Mouse (Mus musculus) lung, embryonic 16.5 days (tissue): ENCODE data around the gene Tuba1a. TPM values are rescaled to one million over a fixed set of nuclear protein-coding genes. Genes with fewer than 3 reads are reported as not detected.
"Not testable (repeated sequence)": the region's sequence is repeated elsewhere in the genome, so short reads cannot be mapped to it uniquely, and the experiment has no call there.

Experiments used
- ATAC-seq: fragments of 200-750 bp; cut with Nextera tagmentation; 2 replicates; pipeline ENCODE4 v1.8.0; 2017; ENCODE audit warnings: low read depth, mild to moderate bottlenecking, moderate library complexity
- H3K27ac ChIP-seq: fragments of 300-500 bp; sonication (generic); 2 replicates; pipeline ENCODE4 v1.5.1; 2014; ENCODE audit warnings: mild to moderate bottlenecking, control low read depth, low read length
- H3K27me3 ChIP-seq: fragments of 300-500 bp; sonication (generic); 2 replicates; pipeline ENCODE4 v1.6.1; 2014; ENCODE audit warnings: low read depth, low read length, mixed read lengths; ENCODE audit not compliant: control insufficient read depth, insufficient read depth
- H3K36me3 ChIP-seq: fragments of 300-500 bp; sonication (generic); 2 replicates; pipeline ENCODE4 v1.6.1; 2014; ENCODE audit warnings: low read length; ENCODE audit not compliant: control insufficient read depth, insufficient read depth
- H3K4me1 ChIP-seq: fragments of 300-500 bp; sonication (generic); replicated peaks from 2 replicates; pipeline ENCODE4 v1.6.1; 2014; ENCODE audit warnings: low read length, mixed read lengths; ENCODE audit not compliant: control insufficient read depth, insufficient read depth
- H3K4me2 ChIP-seq: fragments of 300-500 bp; sonication (generic); 2 replicates; pipeline ENCODE4 v1.6.1; 2014; ENCODE audit warnings: low read depth, low read length, control low read depth
- H3K4me3 ChIP-seq: fragments of 300-500 bp; sonication (generic); 2 replicates; pipeline ENCODE4 v1.5.1; 2014; ENCODE audit warnings: mild to moderate bottlenecking, low read length, control low read depth
- H3K9ac ChIP-seq: fragments of 300-500 bp; sonication (generic); 2 replicates; pipeline ENCODE4 v1.6.1; 2014; ENCODE audit warnings: low read length, control low read depth
- H3K9me3 ChIP-seq: fragments of 300-500 bp; sonication (generic); 2 replicates; pipeline ENCODE4 v1.6.1; 2016; ENCODE audit warnings: low read length; ENCODE audit not compliant: control insufficient read depth
- WGBS: fragments of 180-500 bp; shearing (Covaris S2); extraction: QIAGEN DNeasy Blood & Tissue Kit; methylation state at CpG from one replicate; pipeline ENCODE4 v1.1.7; 2014; 5-methylcytosine and 5-hydroxymethylcytosine counted together
- polyA plus RNA-seq: library from polyadenylated mRNA; unstranded; fragments of >200 nt; fragmentation: Nextera tagmentation; extraction: Ambion mirVana; gene quantifications from 2 replicates; pipeline ENCODE4 v1.2.1, GENCODE M21; 2015

Tuba1a gene
- polyA plus RNA-seq, 1 experiment from 2014 or later: 906 TPM

DNA sequence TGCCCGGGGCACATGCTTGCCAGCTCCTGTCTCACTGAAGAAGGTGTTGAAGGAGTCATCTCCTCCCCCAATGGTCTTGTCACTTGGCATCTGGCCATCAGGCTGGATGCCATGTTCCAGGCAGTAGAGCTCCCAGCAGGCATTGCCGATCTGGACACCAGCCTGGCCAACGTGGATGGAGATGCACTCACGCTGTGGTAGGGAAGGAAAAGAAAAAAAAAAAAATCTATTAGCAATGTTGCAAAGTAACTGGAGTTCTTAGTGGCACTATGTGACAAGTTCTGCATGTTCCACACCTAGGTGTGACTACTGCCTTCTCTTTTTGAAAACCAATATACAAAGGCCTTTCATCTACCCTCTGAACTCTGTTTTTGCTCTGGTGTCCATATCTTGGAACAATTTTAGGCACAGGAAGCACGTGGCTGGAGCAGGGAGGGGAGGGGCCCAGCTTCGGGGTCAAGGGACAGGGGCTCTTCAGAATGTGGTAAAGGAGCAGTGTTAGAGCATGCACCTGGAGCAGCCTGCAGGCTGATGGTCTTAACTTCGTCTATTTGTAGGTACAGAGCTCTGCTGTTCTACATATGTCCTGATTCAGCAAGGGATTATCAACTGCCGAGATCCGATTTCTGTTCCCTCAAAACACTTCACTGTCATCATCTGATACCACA, 20.4 kb downstream of the Tuba1a start:
- peak overlapping the region; percentile 97 for H3K4me2 ChIP-seq
- 3% methylated on average over 8 of the region's 9 CpGs for WGBS
- H3K9ac ChIP-seq: peak overlapping the region; percentile 96
- H3K36me3 ChIP-seq, H3K9me3 ChIP-seq, H3K27me3 ChIP-seq, ATAC-seq: not testable (repeated sequence)
- peak overlapping the region; percentile 99 for H3K27ac ChIP-seq
- H3K4me1 ChIP-seq: peaks cover 22% of the 10 kb centered on the region
- H3K4me3 ChIP-seq: peak overlapping the region; percentile 78

DNA sequence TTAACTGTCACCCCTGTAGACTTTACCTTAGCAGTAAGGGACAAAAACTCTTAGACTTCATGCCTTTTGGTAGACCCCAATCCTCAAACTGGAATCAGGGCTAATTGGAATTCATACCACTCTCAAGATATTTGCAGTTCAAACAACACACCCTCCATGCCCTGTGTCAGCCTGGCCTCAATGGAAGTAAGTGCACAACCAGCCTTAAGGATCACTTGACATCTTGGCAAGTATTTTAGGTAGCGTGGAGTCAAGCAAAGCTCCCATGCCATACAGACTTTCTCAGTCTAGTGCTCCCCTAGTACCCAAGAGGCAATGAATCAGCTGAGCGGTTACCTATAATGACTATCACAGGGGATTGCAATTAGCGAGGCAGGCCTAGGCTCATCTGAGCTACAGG, 22.5 kb downstream of the Tuba1a start:
- no peak overlapping the region for H3K9ac ChIP-seq
- no peak for ATAC-seq

GRCm38 (mm10) chr15:98930017-98930734, 23.3 kb downstream of the Tuba1a start:
- WGBS: 34% methylated on average over 8 of the region's 8 CpGs
- no peak overlapping the region for H3K4me3 ChIP-seq
- no peaks in the 10 kb centered on the region; the same call in 1 of the 2 replicates for H3K9me3 ChIP-seq
- no peak for ATAC-seq
- H3K4me1 ChIP-seq: peaks cover 14% of the 10 kb centered on the region
- H3K27ac ChIP-seq: 0 out of 2 replicates have a peak overlapping the region, but pooled peaks have one; percentile 16
- H3K9ac ChIP-seq: no peak overlapping the region
- H3K36me3 ChIP-seq: no peaks in the 10 kb centered on the region
- H3K4me2 ChIP-seq: no peak overlapping the region
- no peaks in the 10 kb centered on the region for H3K27me3 ChIP-seq

More for the DNA sequence above, 22.5 kb downstream of the Tuba1a start:
- H3K27me3 ChIP-seq: no peaks in the 10 kb centered on the region
- H3K4me1 ChIP-seq: peaks cover 22% of the 10 kb centered on the region
- H3K36me3 ChIP-seq: no peaks in the 10 kb centered on the region
- no peak overlapping the region for H3K4me2 ChIP-seq
- H3K27ac ChIP-seq: no peak overlapping the region
- no peak overlapping the region for H3K4me3 ChIP-seq
- WGBS: 63% methylated on average over 3 of the region's 3 CpGs
- no peaks in the 10 kb centered on the region; the same call in 1 of the 2 replicates for H3K9me3 ChIP-seq

- no peak overlapping the region for H3K4me3 ChIP-seq
- no peaks in the 10 kb centered on the region; the same call in 1 of the 2 replicates for H3K9me3 ChIP-seq
- WGBS: 12% methylated on average over 13 of the region's 13 CpGs
- peak; percentile 74 for ATAC-seq
- no peaks in the 10 kb centered on the region for H3K36me3 ChIP-seq
- H3K4me2 ChIP-seq: peak overlapping the region; percentile 9; the same call in 1 of the 2 replicates
- H3K9ac ChIP-seq: 0 out of 2 replicates have a peak overlapping the region, but pooled peaks have one; percentile 1
- H3K27ac ChIP-seq: no peak overlapping the region; the same call in 1 of the 2 replicates
- H3K4me1 ChIP-seq: peaks cover 13% of the 10 kb centered on the region
- no peaks in the 10 kb centered on the region for H3K27me3 ChIP-seq
These were observed 24.8 kb downstream of the Tuba1a start for GRCm38 (mm10) chr15:98928598-98929240.

- ATAC-seq: no peak
- 81% methylated on average over 5 of the region's 5 CpGs for WGBS
These were observed 25.9 kb downstream of the Tuba1a start for GRCm38 (mm10) chr15:98927566-98927965.

GRCm38 (mm10) chr15:98924682-98925081, 28.8 kb downstream of the Tuba1a start:
- WGBS: 54% methylated on average over 3 of the region's 3 CpGs
- Histone ChIP-seq H3K9me3 (no peaks in the 10 kb centered on the region; the same call in 1 of the 2 replicates), H3K4me1 (peaks cover 5% of the 10 kb centered on the region), H3K9ac (no peak overlapping the region), H3K36me3 (no peaks in the 10 kb centered on the region), H3K4me3 (no peak overlapping the region), H3K27ac (no peak overlapping the region), H3K27me3 (no peaks in the 10 kb centered on the region), H3K4me2 (no peak overlapping the region)
- ATAC-seq: no peak

More at GRCm38 (mm10) chr15:98927566-98927965, 25.9 kb downstream of the Tuba1a start:
- no peaks in the 10 kb centered on the region; the same call in 1 of the 2 replicates for H3K9me3 ChIP-seq
- no peaks in the 10 kb centered on the region for H3K36me3 ChIP-seq
- H3K9ac ChIP-seq: no peak overlapping the region
- peaks cover 11% of the 10 kb centered on the region for H3K4me1 ChIP-seq
- H3K27me3 ChIP-seq: no peaks in the 10 kb centered on the region
- no peak overlapping the region for H3K4me2 ChIP-seq
- no peak overlapping the region for H3K4me3 ChIP-seq
- no peak overlapping the region for H3K27ac ChIP-seq

DNA sequence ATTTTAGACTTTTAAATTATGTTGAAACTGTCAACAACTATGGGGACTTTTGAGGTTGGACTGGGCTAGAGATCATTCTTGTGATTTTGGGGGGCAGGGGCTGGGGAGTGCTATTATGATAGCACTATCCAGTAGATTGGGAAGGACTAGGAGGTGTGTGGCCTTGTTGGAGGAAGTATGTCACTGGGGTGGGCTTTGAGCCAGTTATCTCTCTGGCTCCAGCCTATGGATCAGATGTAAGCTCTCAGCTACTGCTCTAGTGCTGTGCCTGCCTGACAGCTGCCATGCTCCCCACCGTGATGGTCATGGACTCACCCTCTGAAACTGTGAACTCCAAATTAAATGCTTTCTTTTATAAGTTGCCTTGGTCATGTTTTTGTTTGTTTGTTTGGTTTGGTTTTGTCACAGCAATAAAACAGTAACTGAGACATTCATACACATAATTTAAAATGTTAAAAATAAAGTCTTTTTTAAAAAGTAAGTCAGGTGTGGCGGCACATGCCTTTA, 30.4 kb downstream of the Tuba1a start:
- no peak overlapping the region for H3K9ac ChIP-seq
- H3K27me3 ChIP-seq: no peaks in the 10 kb centered on the region
- no peaks in the 10 kb centered on the region for H3K4me1 ChIP-seq
- H3K4me3 ChIP-seq: no peak overlapping the region
- H3K9me3 ChIP-seq: no peaks in the 10 kb centered on the region; the same call in 1 of the 2 replicates
- WGBS: 76% methylated on average over 2 of the region's 2 CpGs
- no peak for ATAC-seq
- no peaks in the 10 kb centered on the region for H3K36me3 ChIP-seq
- H3K27ac ChIP-seq: no peak overlapping the region
- no peak overlapping the region for H3K4me2 ChIP-seq

GRCm38 (mm10) chr15:98922581-98922980, 30.9 kb downstream of the Tuba1a start:
- no peaks in the 10 kb centered on the region for H3K27me3 ChIP-seq

GRCm38 (mm10) chr15:98921510-98921909, 32.0 kb downstream of the Tuba1a start:
- no peaks in the 10 kb centered on the region; the same call in 1 of the 2 replicates for H3K9me3 ChIP-seq
- no peaks in the 10 kb centered on the region for H3K36me3 ChIP-seq
- ATAC-seq: no peak
- H3K9ac ChIP-seq: no peak overlapping the region
- H3K4me3 ChIP-seq: no peak overlapping the region
- WGBS: 87% methylated on average over 5 of the region's 5 CpGs
- no peak overlapping the region for H3K27ac ChIP-seq
- no peak overlapping the region for H3K4me2 ChIP-seq
- H3K27me3 ChIP-seq: no peaks in the 10 kb centered on the region
- H3K4me1 ChIP-seq: peaks cover 4% of the 10 kb centered on the region

More at GRCm38 (mm10) chr15:98922581-98922980, 30.9 kb downstream of the Tuba1a start:
- Histone ChIP-seq H3K36me3 (no peaks in the 10 kb centered on the region), H3K4me1 (no peaks in the 10 kb centered on the region), H3K4me2 (no peak overlapping the region), H3K4me3 (no peak overlapping the region), H3K27ac (no peak overlapping the region), H3K9me3 (no peaks in the 10 kb centered on the region; the same call in 1 of the 2 replicates), H3K9ac (no peak overlapping the region)
- WGBS: 29% methylated on average over 3 of the region's 3 CpGs
- ATAC-seq: no peak
